Mouse (Mus musculus): Measurements from ENCODE around the gene Olfr1183. TPM values are rescaled to one million over a fixed set of nuclear protein-coding genes. Genes with fewer than 3 reads are reported as not detected.
"Not testable (repeated sequence)": the region's sequence is repeated elsewhere in the genome, so short reads cannot be mapped to it uniquely, and the experiment has no call there.

The Olfr1183 gene
- not detected for polyA plus RNA-seq (2017; shearing (Covaris generic))

GRCm38 (mm10) chr2:88454567-88454966 lies at the start of gene Olfr1183:
Gene Olfr1183 (plus strand): TSS chr2:88454867.
- not testable (repeated sequence) for ATAC-seq

DNA sequence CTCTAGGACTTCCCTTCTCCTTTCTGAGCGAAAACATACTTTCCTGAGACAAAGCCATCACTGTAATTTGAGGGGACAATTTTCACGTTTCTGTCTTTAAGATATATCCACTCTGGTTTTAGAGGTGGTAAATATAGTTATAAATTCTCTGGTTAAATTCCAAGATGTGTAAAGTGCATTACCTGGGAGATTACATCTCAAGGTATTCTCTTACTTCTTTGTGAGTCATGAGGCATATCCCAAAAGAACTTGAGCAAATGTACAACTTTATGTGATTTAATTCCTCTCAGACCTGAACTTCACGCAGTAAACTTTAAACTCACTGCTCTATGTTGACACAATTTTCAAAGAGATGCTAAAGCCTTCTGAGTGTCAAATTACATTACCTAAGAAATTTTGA lies 48.3 kb upstream of the Olfr1183 start, which contains the start of gene Olfr1179:
Olfr1179 (minus strand) TSS at position 101 of the 400 bp plus-strand sequence.
- ATAC-seq: no peak

DNA sequence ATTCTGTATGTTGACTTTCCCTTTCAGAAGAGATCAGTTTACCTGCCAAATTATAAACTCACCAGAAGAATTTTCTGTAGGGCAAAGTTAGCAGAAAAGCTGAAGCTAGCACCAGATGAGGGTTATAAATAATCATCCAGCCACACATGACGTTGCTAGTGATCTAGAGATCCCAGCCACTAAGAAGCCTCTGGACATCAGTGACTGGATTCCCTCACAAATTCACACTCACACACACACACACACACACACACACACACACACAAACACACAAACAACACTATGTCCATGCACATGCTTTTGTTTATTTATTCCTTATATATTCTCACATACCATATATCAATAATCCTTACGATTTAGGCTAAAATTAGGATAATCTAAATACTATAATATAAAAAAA lies 35.6 kb upstream of the Olfr1183 start, which contains the start of gene Olfr1180:
Olfr1180 (minus strand) TSS at position 101 of the 400 bp plus-strand sequence.
- ATAC-seq: no peak

GRCm38 (mm10) chr2:88426071-88426470 lies 28.6 kb upstream of the Olfr1183 start, which contains the start of gene Olfr1181:
Gene Olfr1181 (minus strand): TSS chr2:88426171.
- no peak for ATAC-seq

- ATAC-seq: no peak
Measured at GRCm38 (mm10) chr2:88449031-88449430, 5.6 kb upstream of the Olfr1183 start, which contains the start of gene Gm13757. Gene Gm13757 (minus strand): TSS chr2:88449131.

DNA sequence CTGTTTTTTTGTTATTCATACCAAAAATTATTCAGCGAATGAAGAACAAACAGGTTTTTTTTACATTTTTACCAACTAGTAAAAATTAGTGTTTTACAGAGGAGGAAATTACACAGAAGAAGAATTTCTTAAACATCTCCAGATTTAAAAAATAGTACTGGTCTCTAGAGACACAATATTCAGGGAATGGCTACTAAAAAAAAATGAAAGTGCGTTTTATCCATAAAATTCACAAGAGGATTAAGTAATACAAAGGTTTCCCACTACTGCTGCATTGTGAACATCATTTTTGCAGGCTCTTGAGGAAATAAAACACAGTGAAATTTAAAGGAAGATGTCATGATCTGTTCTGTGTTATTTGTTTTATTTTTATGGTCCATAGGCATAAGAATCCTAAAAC lies 28.6 kb downstream of the Olfr1183 start, which contains the start of gene Olfr1184:
Olfr1184 (plus strand) TSS at position 301 of the 400 bp plus-strand sequence.
- no peak for ATAC-seq

DNA sequence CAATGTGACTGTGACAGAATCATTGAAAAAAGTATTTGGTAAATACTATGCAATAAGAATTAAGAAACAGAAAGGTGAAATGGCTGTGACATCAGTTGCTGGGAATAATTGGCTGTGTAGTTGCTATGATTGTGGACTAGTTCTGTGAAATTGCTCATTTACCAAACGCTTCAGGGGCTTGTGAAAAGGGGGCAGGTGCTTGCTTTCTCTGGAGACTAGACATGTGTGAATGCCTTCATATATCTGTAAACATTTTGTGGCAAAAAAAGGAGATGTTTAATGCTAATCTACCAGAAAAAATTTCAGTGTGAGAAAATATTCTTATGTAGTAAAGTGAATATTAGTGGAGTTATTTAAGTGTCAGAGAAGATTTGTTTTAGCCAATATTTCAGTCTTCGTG lies 38.4 kb downstream of the Olfr1183 start, which contains the start of gene Olfr1185-ps1:
Olfr1185-ps1 (plus strand) TSS at position 301 of the 400 bp plus-strand sequence.
- no peak for ATAC-seq

DNA sequence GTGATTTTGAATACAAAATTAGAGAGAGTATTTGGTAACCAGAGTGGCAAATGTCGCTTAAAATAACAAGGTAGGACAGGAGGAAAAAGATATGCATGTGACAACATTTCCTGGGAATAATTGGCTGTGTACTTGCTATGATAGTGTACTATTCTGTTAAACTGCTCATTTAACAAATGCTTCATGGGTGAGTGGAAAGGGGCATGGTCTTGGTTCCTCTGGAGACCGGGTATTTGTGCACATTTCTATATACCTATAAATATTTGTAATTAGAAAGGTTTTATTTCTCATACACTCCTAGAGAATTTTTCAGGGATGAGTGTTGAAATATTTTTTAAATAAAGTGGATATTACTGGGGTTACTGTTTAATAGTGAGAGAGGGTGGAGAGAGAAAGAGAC lies 63.6 kb downstream of the Olfr1183 start, which contains the start of gene Olfr1186:
Olfr1186 (plus strand) TSS at position 301 of the 400 bp plus-strand sequence.
- no peak for ATAC-seq

Other genes starting within 250 kb of the Olfr1183 start
- gene Olfr1170, start 226.5 kb upstream of the Olfr1183 start, polyA plus RNA-seq (2017; shearing (Covaris generic)): not detected
- under 1 TPM in 1 of 2 experiments, not detected in 1; 0.13 TPM for gene Olfr1173, start 175.0 kb upstream of the Olfr1183 start, polyA plus RNA-seq (2017; shearing (Covaris generic))
- gene Olfr1174-ps, start 139.7 kb upstream of the Olfr1183 start, polyA plus RNA-seq (2017; shearing (Covaris generic)): not detected
- not detected for gene Olfr1175-ps, start 127.7 kb upstream of the Olfr1183 start, polyA plus RNA-seq (2017; shearing (Covaris generic))
- not detected for gene Olfr1176, start 118.1 kb upstream of the Olfr1183 start, polyA plus RNA-seq (2017; shearing (Covaris generic))
- not detected for gene Olfr1177-ps, start 108.4 kb upstream of the Olfr1183 start, polyA plus RNA-seq (2017; shearing (Covaris generic))
- gene Olfr1178, start 67.8 kb upstream of the Olfr1183 start, polyA plus RNA-seq (2017; shearing (Covaris generic)): under 1 TPM in 1 of 2 experiments, not detected in 1; 0.17 TPM
- gene Olfr1179, start 48.4 kb upstream of the Olfr1183 start, polyA plus RNA-seq (2017; shearing (Covaris generic)): not detected
- gene Olfr1180, start 35.7 kb upstream of the Olfr1183 start, polyA plus RNA-seq (2017; shearing (Covaris generic)): not detected
- not detected for gene Olfr1181, start 28.7 kb upstream of the Olfr1183 start, polyA plus RNA-seq (2017; shearing (Covaris generic))
- not detected for gene Gm13757, start 5.7 kb upstream of the Olfr1183 start, polyA plus RNA-seq (2017; shearing (Covaris generic))
- gene Olfr1184, start 28.7 kb downstream of the Olfr1183 start, polyA plus RNA-seq (2017; shearing (Covaris generic)): not detected
- under 1 TPM in 1 of 2 experiments, not detected in 1; 0.44 TPM for gene Olfr1185-ps1, start 38.5 kb downstream of the Olfr1183 start, polyA plus RNA-seq (2017; shearing (Covaris generic))
- gene Olfr1186, start 63.7 kb downstream of the Olfr1183 start, polyA plus RNA-seq (2017; shearing (Covaris generic)): not detected
- gene Olfr1188, start 102.1 kb downstream of the Olfr1183 start, polyA plus RNA-seq (2017; shearing (Covaris generic)): not detected
- gene Olfr1189, start 131.6 kb downstream of the Olfr1183 start, polyA plus RNA-seq (2017; shearing (Covaris generic)): not detected
- gene Olfr1191-ps1, start 185.7 kb downstream of the Olfr1183 start, polyA plus RNA-seq (2017; shearing (Covaris generic)): not detected
- gene Olfr1192-ps1, start 193.6 kb downstream of the Olfr1183 start, polyA plus RNA-seq (2017; shearing (Covaris generic)): under 1 TPM; 0.15 to 0.16 TPM
- not detected for gene Olfr1193, start 220.8 kb downstream of the Olfr1183 start, polyA plus RNA-seq (2017; shearing (Covaris generic))
- gene Olfr1195, start 234.3 kb downstream of the Olfr1183 start, polyA plus RNA-seq (2017; shearing (Covaris generic)): under 1 TPM in 1 of 2 experiments, not detected in 1; 0.12 TPM
- not detected for gene Olfr1196, start 249.7 kb downstream of the Olfr1183 start, polyA plus RNA-seq (2017; shearing (Covaris generic))